Mouse (Mus musculus): ENCODE results near the gene Mef2b.
"Not testable (repeated sequence)": the region's sequence is repeated elsewhere in the genome, so short reads cannot be mapped to it uniquely, and the experiment has no call there.

Gene Mef2b

GRCm38 (mm10) chr8:70179082-70179481, 39.6 kb downstream of the Mef2b start:
- peak; percentile 44 for DNase-seq (ENCODE audit: low read depth, low spot score)

- DNase-seq (ENCODE audit: low read depth, low spot score): no peak
These were observed 41.8 kb downstream of the Mef2b start for GRCm38 (mm10) chr8:70181212-70181902.

DNA sequence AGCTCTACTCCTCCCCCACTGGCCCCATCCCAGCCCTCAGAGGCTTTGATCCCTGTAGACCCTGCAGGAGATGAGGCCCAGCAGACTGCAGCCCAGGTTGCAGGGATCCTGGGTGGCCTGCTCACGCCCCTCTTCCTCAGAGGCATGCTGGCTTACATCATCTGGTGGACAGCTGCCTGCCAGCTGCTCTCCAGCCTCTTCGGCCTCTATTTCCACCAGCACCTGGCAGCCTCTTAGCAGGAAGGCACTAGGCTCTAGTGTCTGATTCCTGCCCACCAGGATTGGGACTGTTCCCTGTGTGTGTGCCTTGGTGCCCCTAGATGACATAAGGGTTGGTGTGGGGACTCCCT, 42.4 kb downstream of the Mef2b start:
- DNase-seq (ENCODE audit: low read depth, low spot score): no peak

DNA sequence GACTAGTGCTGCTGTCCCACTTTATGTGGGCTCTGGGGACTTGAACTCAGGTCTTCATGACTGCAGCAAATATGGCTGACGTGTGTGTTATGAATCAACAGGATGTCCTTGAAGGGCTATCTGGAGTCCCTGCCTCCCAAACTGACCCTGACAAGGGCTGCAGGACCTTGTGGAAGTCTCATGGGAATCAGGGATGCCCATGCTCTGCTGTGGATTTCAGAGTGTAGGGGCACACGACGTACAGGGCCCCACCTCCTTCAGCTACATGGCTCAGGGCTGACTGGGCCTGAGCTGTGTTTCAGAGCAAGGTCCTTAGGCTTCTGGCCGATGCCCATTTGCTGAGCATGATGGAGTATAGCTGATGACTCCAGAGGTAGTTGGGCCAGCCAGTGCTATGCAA, 43.7 kb downstream of the Mef2b start:
- no peak for DNase-seq (ENCODE audit: low read depth, low spot score)

- no peak for DNase-seq (ENCODE audit: low read depth, low spot score)
These were observed 49.2 kb downstream of the Mef2b start for GRCm38 (mm10) chr8:70188707-70189106.

DNA sequence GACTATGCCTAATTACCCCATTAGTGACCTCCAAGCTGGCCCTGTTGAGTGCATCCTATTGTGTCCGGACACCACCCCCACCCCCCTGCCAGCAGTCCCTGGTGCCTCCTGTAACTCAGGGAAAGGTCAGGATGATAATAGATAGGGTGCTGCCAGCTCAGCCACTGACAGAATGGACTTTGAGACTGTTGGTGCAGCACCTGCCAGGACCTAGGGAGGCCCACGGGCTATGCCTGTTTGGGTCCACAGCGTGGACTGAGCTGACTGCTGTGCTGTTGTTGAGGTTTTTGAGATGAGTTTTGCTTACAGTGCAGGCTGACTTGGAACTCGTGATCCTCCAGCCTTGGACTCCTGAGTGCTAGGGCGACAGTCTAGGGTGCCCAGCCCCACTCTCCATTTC, 53.7 kb downstream of the Mef2b start:
- DNase-seq (ENCODE audit: low read depth, low spot score): no peak

DNA sequence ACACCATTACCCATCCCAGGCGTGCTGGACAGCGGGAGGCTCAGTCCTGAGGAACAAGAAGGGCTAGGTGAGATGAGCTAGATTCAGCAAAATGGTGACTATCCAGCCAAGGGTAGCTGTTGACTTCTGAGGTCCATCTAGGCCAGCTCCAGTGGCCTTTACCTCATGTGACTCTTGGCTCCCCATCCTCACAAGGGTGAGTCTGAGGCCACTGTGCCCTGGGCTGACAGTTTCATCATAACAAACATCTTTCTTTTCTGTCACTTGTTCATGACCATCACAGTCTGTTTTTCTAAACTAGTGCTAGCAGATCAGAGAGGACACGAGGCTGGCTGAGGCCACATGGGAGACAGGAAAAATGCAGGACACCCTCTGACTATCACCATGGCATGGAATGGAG, 54.7 kb downstream of the Mef2b start:
- DNase-seq (ENCODE audit: low read depth, low spot score): no peak

- DNase-seq (ENCODE audit: low read depth, low spot score): no peak
These were observed 56.3 kb downstream of the Mef2b start for GRCm38 (mm10) chr8:70195762-70196161.

DNA sequence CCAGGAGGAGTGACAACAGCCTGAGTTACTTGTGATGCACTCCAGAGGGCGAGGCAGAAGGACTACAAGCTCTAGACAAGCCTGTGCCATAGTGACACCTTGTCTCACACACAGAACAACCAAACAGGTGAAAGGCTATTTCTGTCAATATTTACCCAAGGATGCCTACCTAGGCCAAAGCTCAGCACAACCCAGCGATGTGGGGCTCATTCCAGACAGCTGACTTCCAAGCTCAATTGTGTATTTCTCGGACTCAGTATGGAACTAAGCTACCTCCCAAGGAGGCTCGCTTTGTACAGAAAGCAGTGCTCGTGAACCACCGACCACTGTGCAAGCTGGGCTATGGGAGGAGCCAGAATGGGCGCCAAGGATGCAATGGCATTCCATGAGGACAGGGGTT, 58.1 kb downstream of the Mef2b start:
- no peak for DNase-seq (ENCODE audit: low read depth, low spot score)

DNA sequence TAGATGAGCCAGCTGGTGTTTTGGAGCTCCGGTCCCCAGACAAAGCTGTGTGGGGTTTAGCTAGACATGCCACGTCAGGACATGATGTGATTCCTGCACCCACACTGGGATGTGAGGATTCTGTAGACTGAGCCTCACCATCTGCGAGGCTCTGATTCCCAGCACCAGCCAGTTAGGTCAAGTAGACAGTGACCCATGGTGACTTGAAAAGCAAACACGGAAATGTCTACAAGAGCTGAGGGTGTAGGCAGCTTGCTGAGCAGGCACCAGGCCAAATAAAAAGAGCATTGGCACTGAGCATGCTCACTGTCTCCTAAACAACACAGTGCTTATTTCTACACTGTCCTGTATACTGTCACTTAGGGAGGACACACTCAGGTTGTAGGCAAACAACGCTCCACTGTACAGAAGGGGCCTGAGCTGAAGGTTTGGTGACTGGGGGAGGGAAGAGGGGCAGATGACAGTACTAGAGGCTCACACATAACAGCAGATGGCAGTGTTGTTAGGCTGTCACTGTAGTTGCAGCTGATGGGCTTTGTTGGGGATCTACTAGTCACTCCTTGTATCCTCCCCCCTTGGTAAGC, 60.7 kb downstream of the Mef2b start:
- peak; percentile 86 for DNase-seq (ENCODE audit: low read depth, low spot score)

DNA sequence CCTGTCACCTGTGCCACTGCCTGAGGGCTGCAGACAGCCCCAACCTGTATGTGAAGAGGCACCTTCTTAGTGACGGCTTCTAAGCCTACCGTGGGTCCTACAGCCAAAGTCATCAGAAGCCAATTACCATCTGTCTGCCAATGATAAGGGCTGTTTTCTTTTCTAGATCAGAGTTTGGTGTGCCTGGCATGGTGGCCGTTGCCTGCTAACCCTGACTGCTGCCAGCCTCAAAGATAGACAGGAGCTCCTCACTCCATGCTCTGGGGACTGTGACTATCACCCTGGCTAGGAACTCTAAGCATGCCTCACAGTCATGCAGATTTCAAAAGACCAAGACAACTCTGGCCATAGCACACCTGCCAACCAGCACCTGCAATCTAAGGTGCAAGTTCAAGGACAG, 61.9 kb downstream of the Mef2b start:
- DNase-seq (ENCODE audit: low read depth, low spot score): no peak

DNA sequence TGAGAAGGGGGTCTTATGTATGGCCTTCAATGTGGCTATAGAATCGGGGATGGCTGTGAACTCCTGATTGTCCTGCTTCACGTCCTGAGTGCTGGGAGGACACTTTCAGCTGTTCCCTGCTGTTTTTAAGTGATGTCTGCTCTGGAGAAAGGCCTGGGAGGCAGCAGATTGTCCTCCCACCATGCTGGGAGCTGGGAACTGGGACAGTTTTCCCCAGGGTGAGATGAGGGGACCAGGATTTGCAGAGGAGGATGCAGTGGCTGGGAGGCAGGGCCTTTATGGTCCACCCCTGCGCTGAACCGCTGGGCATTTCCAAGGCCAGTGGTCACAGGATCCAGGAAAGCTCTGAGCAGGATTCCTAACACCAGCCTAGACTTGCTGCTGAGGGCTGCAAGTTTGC, 63.6 kb downstream of the Mef2b start:
- DNase-seq (ENCODE audit: low read depth, low spot score): peak; percentile 68

- DNase-seq (ENCODE audit: low read depth, low spot score): peak; percentile 38
These were observed 65.2 kb downstream of the Mef2b start for GRCm38 (mm10) chr8:70204757-70205156.

DNA sequence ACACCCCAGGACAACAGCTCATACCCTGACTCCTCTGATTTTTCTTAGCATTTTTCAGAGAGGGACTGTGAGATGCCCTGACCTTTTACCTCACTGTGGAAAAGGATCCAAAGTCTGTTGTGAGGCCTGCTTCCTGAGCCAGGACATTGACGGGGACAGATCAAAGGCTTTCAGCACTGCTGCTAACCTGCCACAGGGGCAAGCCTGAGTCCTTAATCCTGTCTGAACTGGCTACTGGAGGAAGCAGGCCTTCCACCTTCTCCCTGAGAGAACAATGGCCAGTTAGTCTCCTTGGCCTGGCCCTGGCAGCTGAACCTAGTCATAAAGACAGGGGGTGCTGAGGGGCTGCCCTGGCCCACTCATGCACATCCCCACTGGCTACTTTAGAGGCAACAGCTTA, 68.6 kb downstream of the Mef2b start:
- no peak for DNase-seq (ENCODE audit: low read depth, low spot score)

GRCm38 (mm10) chr8:70210538-70210937, 71.0 kb downstream of the Mef2b start:
- DNase-seq (ENCODE audit: low read depth, low spot score): peak; percentile 71

- no peak for DNase-seq (ENCODE audit: low read depth, low spot score)
These were observed 71.8 kb downstream of the Mef2b start for GRCm38 (mm10) chr8:70211275-70211674.

DNA sequence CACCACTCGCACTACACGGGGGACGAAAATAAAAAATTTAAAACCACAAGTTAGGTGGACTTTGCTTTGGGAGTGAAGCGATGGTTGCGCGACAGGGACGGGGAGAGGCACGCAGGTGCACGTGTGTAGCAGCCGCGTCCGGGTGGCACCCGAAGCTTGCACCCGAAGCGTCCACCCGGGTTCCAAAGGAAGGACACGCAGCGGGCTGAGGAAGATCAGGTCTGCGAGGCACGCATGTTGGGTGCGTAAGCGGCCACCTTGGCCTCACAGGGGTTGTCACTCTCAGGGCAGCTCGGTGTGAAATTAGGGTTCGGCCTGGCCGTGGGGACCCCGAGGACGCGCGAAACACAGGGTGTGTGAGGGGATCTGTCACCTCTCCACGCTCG, 72.2 kb downstream of the Mef2b start:
- DNase-seq (ENCODE audit: low read depth, low spot score): peak; percentile 48

- peak; percentile 100 for DNase-seq (ENCODE audit: low read depth, low spot score)
These were observed 72.9 kb downstream of the Mef2b start, which contains the start of gene Slc25a42 for GRCm38 (mm10) chr8:70212112-70213055. TSS of gene Slc25a42 (minus strand) at chr8:70212305.

- no peak for DNase-seq (ENCODE audit: low read depth, low spot score)
These were observed 74.9 kb downstream of the Mef2b start for GRCm38 (mm10) chr8:70214411-70214810.

- DNase-seq (ENCODE audit: low read depth, low spot score): no peak
These were observed 75.6 kb downstream of the Mef2b start for GRCm38 (mm10) chr8:70215092-70215491.

DNA sequence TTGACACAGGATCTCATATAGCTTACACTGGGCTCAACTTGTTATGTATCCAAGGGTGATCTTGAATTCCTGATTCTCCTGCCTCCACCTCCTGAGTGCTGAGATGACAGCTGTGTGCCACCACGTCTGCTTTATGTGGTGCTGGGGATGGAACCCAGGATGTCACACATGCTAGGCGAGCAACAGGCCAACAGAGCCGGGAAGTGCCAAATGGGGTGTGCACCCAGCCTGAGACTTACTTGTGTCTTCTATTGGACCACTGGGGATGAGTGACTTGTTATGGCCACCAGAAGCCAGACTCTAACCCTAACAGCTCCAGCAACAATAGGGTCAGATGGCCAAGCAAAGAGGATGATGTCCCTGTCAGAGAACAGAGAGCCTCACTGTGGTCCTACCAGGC, 76.7 kb downstream of the Mef2b start:
- DNase-seq (ENCODE audit: low read depth, low spot score): not testable (repeated sequence)

GRCm38 (mm10) chr8:70216566-70216965, 77.1 kb downstream of the Mef2b start:
- peak; percentile 92 for DNase-seq (ENCODE audit: low read depth, low spot score)
